Mouse (Mus musculus) G1E (cell line): ENCODE results near the gene Evx1. TPM values are rescaled to one million over a fixed set of nuclear protein-coding genes. Genes with fewer than 3 reads are reported as not detected.

Experiments
- ATAC-seq: 2 replicates; pipeline ENCODE4 v1.8.0; 2016; ENCODE audit warnings: mild to moderate bottlenecking; ENCODE audit not compliant: insufficient number of reproducible peaks, poor library complexity, low FRiP score, severe bottlenecking; ENCODE audit errors: extremely low read depth
- DNase-seq: peaks from one replicate; pipeline ENCODE4 v3.0.0; 2012; ENCODE audit warnings: low spot score
- H3K27me3 ChIP-seq: 2 replicates; pipeline ENCODE4 v1.6.1; 2012; ENCODE audit warnings: mild to moderate bottlenecking, low read length, inconsistent platforms; ENCODE audit not compliant: insufficient read depth
- H3K36me3 ChIP-seq: replicated peaks from 2 replicates; pipeline ENCODE3; 2012; ENCODE audit warnings: mild to moderate bottlenecking, inconsistent platforms
- H3K4me1 ChIP-seq: 2 replicates; pipeline ENCODE4 v1.6.1; 2012; ENCODE audit warnings: low read depth, low read length, inconsistent platforms, mixed read lengths; ENCODE audit not compliant: insufficient read depth
- H3K4me3 ChIP-seq: 2 replicates; pipeline ENCODE4 v1.5.1; 2012; ENCODE audit warnings: low read depth, mild to moderate bottlenecking, inconsistent platforms, low read length, moderate library complexity, mixed read lengths
- H3K9me3 ChIP-seq: replicated peaks from 2 replicates; pipeline ENCODE4 v1.6.1; 2012; ENCODE audit warnings: inconsistent platforms
- CTCF ChIP-seq: IDR thresholded peaks from 2 replicates; pipeline ENCODE4 v1.5.1; 2012; ENCODE audit warnings: low read depth, low read length, inconsistent platforms, mixed read lengths
- GATA1 ChIP-seq: IDR thresholded peaks from 2 replicates; pipeline ENCODE4 v1.6.1; 2012; ENCODE audit warnings: borderline replicate concordance, low read length, inconsistent platforms, mixed read lengths
- GATA2 ChIP-seq: IDR thresholded peaks from 2 replicates; pipeline ENCODE4 v1.6.1; 2012; ENCODE audit warnings: low read depth, low read length, inconsistent platforms, borderline replicate concordance
- POLR2AphosphoS5 ChIP-seq: IDR thresholded peaks from 2 replicates; pipeline ENCODE4 v1.6.1; 2012; ENCODE audit warnings: low read depth, low read length, inconsistent platforms; ENCODE audit not compliant: insufficient replicate concordance
- TAL1 ChIP-seq: conservative IDR thresholded peaks from 2 replicates; pipeline ENCODE4 v1.6.1; 2012; ENCODE audit warnings: low read depth, low read length, inconsistent platforms, mixed read lengths
- polyA plus RNA-seq: library from polyadenylated mRNA; stranded (reverse); fragments of >175 nt; gene quantifications from 2 replicates; pipeline ENCODE4 v1.2.3, GENCODE M21; 2012
- total RNA-seq, 2 experiments: library from RNA; stranded (forward) in 1 of 2; stranded (reverse) in 1 of 2; fragments of 200-1000 nt in 1 of 2; fragments of >200 nt in 1 of 2; fragmentation: Nextera tagmentation in 1 of 2; gene quantifications; 2 replicates each; pipeline ENCODE4 v1.2.3; 2014 to 2017

The Evx1 gene
- total RNA-seq (2014; fragmentation: Nextera tagmentation) (not detected in 2 replicates), total RNA-seq (2017) (not detected in 2 replicates), polyA plus RNA-seq (not detected in 2 replicates)

- no peaks in the 10 kb centered on the region for H3K4me1 ChIP-seq
- TF ChIP-seq CTCF: no peak
- TF ChIP-seq GATA2: no peak
- no peak for TF ChIP-seq GATA1
- TF ChIP-seq POLR2AphosphoS5: no peak
- no peak for TF ChIP-seq TAL1
- peaks cover 43% of the 10 kb centered on the region for H3K27me3 ChIP-seq
- no peaks in the 10 kb centered on the region for H3K9me3 ChIP-seq
- H3K36me3 ChIP-seq: no peaks in the 10 kb centered on the region
- ATAC-seq (no peak), DNase-seq (no peak)
- H3K4me3 ChIP-seq: no peak within 1 kb of the TSS
These were observed at the start of gene Evx1 for GRCm38 (mm10) chr6:52313391-52314303. Gene Evx1, plus strand, starts transcription at chr6:52313498.

- no peaks in the 10 kb centered on the region for H3K36me3 ChIP-seq
- no peak for TF ChIP-seq CTCF
- no peak for TF ChIP-seq POLR2AphosphoS5
- no peak for TF ChIP-seq GATA2
- TF ChIP-seq TAL1: no peak
- no peak for TF ChIP-seq GATA1
These were observed 49.0 kb upstream of the Evx1 start for GRCm38 (mm10) chr6:52264106-52264790.

GRCm38 (mm10) chr6:52265306-52265912 lies 47.9 kb upstream of the Evx1 start:
- H3K4me1 ChIP-seq: no peaks in the 10 kb centered on the region
- ATAC-seq: no peak
- H3K27me3 ChIP-seq: peaks cover 35% of the 10 kb centered on the region
- no peak for DNase-seq
- no peak overlapping the region for H3K4me3 ChIP-seq
- TF ChIP-seq POLR2AphosphoS5: no peak
- no peak for TF ChIP-seq GATA2
- no peak for TF ChIP-seq TAL1
- TF ChIP-seq CTCF: no peak
- H3K36me3 ChIP-seq: no peaks in the 10 kb centered on the region
- H3K9me3 ChIP-seq: peaks cover 5% of the 10 kb centered on the region

More at GRCm38 (mm10) chr6:52264106-52264790, 49.0 kb upstream of the Evx1 start:
- Histone ChIP-seq H3K27me3 (peaks cover 32% of the 10 kb centered on the region), H3K9me3 (peaks cover 12% of the 10 kb centered on the region), H3K4me1 (no peaks in the 10 kb centered on the region), H3K4me3 (no peak overlapping the region)
- DNase-seq (no peak), ATAC-seq (no peak)

GRCm38 (mm10) chr6:52265913-52266665 lies 47.2 kb upstream of the Evx1 start:
- Histone ChIP-seq H3K4me1 (no peaks in the 10 kb centered on the region), H3K4me3 (no peak overlapping the region), H3K9me3 (peaks cover 1% of the 10 kb centered on the region; the same call in 1 of the 2 replicates), H3K36me3 (no peaks in the 10 kb centered on the region), H3K27me3 (peaks cover 35% of the 10 kb centered on the region)
- TF ChIP-seq TAL1 (no peak), GATA1 (no peak), GATA2 (no peak), CTCF (no peak), POLR2AphosphoS5 (no peak)
- DNase-seq (no peak), ATAC-seq (no peak)

- ATAC-seq: no peak
- TF ChIP-seq CTCF: no peak
- no peak for TF ChIP-seq GATA1
- no peak for TF ChIP-seq POLR2AphosphoS5
- no peak for TF ChIP-seq GATA2
- no peak for TF ChIP-seq TAL1
- no peaks in the 10 kb centered on the region for H3K36me3 ChIP-seq
- peaks cover 35% of the 10 kb centered on the region for H3K27me3 ChIP-seq
- H3K9me3 ChIP-seq: no peaks in the 10 kb centered on the region
- H3K4me3 ChIP-seq: no peak overlapping the region
- DNase-seq: no peak
- no peaks in the 10 kb centered on the region for H3K4me1 ChIP-seq
These were observed 46.7 kb upstream of the Evx1 start for GRCm38 (mm10) chr6:52266666-52266985.
